Mouse (Mus musculus) kidney, adult 2 months (tissue): Measurements from ENCODE around the gene Nampt.

Experiments used
- CTCF ChIP-seq: fragments of 200-500 bp; conservative IDR thresholded peaks from 2 replicates; pipeline ENCODE4 v1.5.1; 2011; ENCODE audit warnings: low read depth, mild to moderate bottlenecking, control low read depth, low read length, moderate library complexity, mixed read lengths; ENCODE audit not compliant: insufficient read depth, insufficient read length
- POLR2A ChIP-seq: fragments of 200-500 bp; IDR thresholded peaks from one replicate; pipeline ENCODE4 v1.6.1; 2011; ENCODE audit warnings: low read depth, low read length, control low read depth

- TF ChIP-seq POLR2A (no peak), CTCF (no peak)
These were observed 10.2 kb downstream of the Nampt start for GRCm38 (mm10) chr12:32829321-32830090.
